Mouse (Mus musculus) heart, adult 2 months (tissue): Measurements from ENCODE around the gene BC048507.

Source experiments
- CTCF ChIP-seq: fragments of 200-600 bp; IDR thresholded peaks from 2 replicates; pipeline ENCODE4 v1.8.1; 2022; ENCODE audit warnings: antibody characterized with exemption, mild to moderate bottlenecking, moderate library complexity
- EP300 ChIP-seq: fragments of 200-500 bp; IDR thresholded peaks from 2 replicates; pipeline ENCODE4 v1.6.1; 2011; ENCODE audit warnings: low read depth, low read length, control low read depth; ENCODE audit not compliant: insufficient read depth
- POLR2A ChIP-seq: fragments of 200-500 bp; IDR thresholded peaks from 2 replicates; pipeline ENCODE4 v1.6.1; 2011; ENCODE audit warnings: mild to moderate bottlenecking, low read depth, low read length, control low read depth; ENCODE audit not compliant: insufficient read depth

DNA sequence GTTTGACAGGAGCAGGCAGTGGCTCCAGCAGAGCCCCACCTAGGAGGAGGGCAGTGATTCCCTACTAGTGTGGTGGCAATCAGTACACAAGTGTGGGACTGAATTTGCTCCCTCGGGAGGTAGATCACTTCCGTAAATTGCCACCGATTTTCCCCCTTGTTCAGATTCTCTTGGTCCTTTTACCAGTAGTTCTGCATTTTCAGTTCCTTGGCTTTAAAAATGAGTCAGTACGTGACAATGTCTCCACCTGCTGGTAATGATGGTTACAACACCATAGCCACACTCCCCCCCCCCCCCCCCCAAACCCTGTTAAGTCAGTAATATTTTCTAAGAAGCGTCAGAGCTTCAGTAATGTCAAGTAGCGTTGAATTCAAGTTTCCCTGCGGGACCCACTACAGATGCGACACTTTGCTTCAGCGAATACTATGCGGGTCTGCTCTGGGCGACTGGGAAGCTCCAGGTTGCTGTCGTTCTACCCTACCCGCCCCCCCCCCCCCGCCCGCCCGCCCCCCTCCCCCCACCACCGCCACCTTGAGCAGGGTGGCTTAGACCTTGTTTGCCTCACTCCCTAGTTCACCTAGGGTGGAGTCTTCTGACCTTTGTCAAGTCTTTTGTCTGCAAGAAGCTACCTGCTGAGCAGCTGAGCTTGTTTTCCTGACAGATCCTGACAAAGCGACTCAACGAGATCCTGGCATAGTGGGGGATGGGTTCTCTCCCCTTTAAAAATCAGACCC, 18.8 kb upstream of the BC048507 start:
- TF ChIP-seq CTCF (peak; percentile 74), POLR2A (no peak), EP300 (no peak)
